Mouse (Mus musculus) liver, embryonic 12.5 days (tissue): ENCODE data around the gene Tspan11. TPM values are rescaled to one million over a fixed set of nuclear protein-coding genes. Genes with fewer than 3 reads are reported as not detected.

Source experiments
- ATAC-seq: fragments of 200-750 bp; cut with Nextera tagmentation; 2 replicates; pipeline ENCODE4 v1.8.0; 2017; ENCODE audit warnings: moderate number of reproducible peaks, mild to moderate bottlenecking, moderate library complexity
- H3K27ac ChIP-seq: fragments of 300-500 bp; sonication (generic); 2 replicates; pipeline ENCODE4 v1.5.1; 2016; ENCODE audit warnings: mild to moderate bottlenecking
- H3K27me3 ChIP-seq: fragments of 300-500 bp; sonication (generic); replicated peaks from 2 replicates; pipeline ENCODE4 v1.6.1; 2016; ENCODE audit warnings: mild to moderate bottlenecking, moderate library complexity
- H3K36me3 ChIP-seq: fragments of 300-500 bp; sonication (generic); 2 replicates; pipeline ENCODE4 v1.6.1; 2016; ENCODE audit warnings: mild to moderate bottlenecking, moderate library complexity
- H3K4me1 ChIP-seq: fragments of 300-500 bp; sonication (generic); 2 replicates; pipeline ENCODE4 v1.6.1; 2016
- H3K4me2 ChIP-seq: fragments of 300-500 bp; sonication (generic); 2 replicates; pipeline ENCODE4 v1.6.1; 2016; ENCODE audit warnings: mild to moderate bottlenecking, moderate library complexity
- H3K4me3 ChIP-seq: fragments of 300-500 bp; sonication (generic); 2 replicates; pipeline ENCODE4 v1.5.1; 2016; ENCODE audit warnings: mild to moderate bottlenecking, moderate library complexity
- H3K9ac ChIP-seq: fragments of 300-500 bp; sonication (generic); 2 replicates; pipeline ENCODE4 v1.6.1; 2016; ENCODE audit warnings: mild to moderate bottlenecking, moderate library complexity
- H3K9me3 ChIP-seq: fragments of 300-500 bp; sonication (generic); replicated peaks from 2 replicates; pipeline ENCODE4 v1.6.1; 2016; ENCODE audit warnings: mild to moderate bottlenecking, moderate library complexity
- WGBS: fragments of 180-500 bp; shearing (Covaris S2); methylation state at CpG from one replicate; pipeline ENCODE4 v1.1.7; 2016; ENCODE audit not compliant: insufficient replicate concordance; 5-methylcytosine and 5-hydroxymethylcytosine counted together
- polyA plus RNA-seq: library from polyadenylated mRNA; unstranded; fragments of >200 nt; fragmentation: Nextera tagmentation; extraction: Ambion mirVana; gene quantifications from 2 replicates; pipeline ENCODE4 v1.2.1, GENCODE M21; 2016

Gene Tspan11
- polyA plus RNA-seq, 1 experiment from 2014 or later = 0.43 TPM

- WGBS = 65% methylated on average over 9 of the region's 9 CpGs
- no peak for ATAC-seq
Observed at GRCm38 (mm10) chr6:127948656-127949055, 61.3 kb downstream of the Tspan11 start.

GRCm38 (mm10) chr6:127949885-127950284 is 62.5 kb downstream of the Tspan11 start:
- no peaks in the 10 kb centered on the region for H3K27me3 ChIP-seq
- WGBS = 60% methylated on average over 7 of the region's 7 CpGs

More at GRCm38 (mm10) chr6:127948656-127949055, 61.3 kb downstream of the Tspan11 start:
- Histone ChIP-seq H3K9ac (no peak overlapping the region), H3K4me2 (no peak overlapping the region), H3K27me3 (no peaks in the 10 kb centered on the region), H3K4me3 (no peak overlapping the region), H3K27ac (no peak overlapping the region), H3K4me1 (no peaks in the 10 kb centered on the region), H3K36me3 (no peaks in the 10 kb centered on the region), H3K9me3 (no peaks in the 10 kb centered on the region)

GRCm38 (mm10) chr6:127953071-127953470 is 65.7 kb downstream of the Tspan11 start:
- Histone ChIP-seq H3K4me3 (no peak overlapping the region), H3K27me3 (no peaks in the 10 kb centered on the region), H3K4me1 (no peaks in the 10 kb centered on the region), H3K36me3 (no peaks in the 10 kb centered on the region), H3K4me2 (no peak overlapping the region), H3K27ac (no peak overlapping the region), H3K9ac (no peak overlapping the region), H3K9me3 (no peaks in the 10 kb centered on the region)
- WGBS = 57% methylated on average over 4 of the region's 4 CpGs
- no peak for ATAC-seq

More at GRCm38 (mm10) chr6:127949885-127950284, 62.5 kb downstream of the Tspan11 start:
- Histone ChIP-seq H3K4me2 (no peak overlapping the region), H3K4me3 (no peak overlapping the region), H3K9ac (no peak overlapping the region), H3K4me1 (no peaks in the 10 kb centered on the region), H3K9me3 (no peaks in the 10 kb centered on the region), H3K36me3 (no peaks in the 10 kb centered on the region), H3K27ac (no peak overlapping the region)
- no peak for ATAC-seq

DNA sequence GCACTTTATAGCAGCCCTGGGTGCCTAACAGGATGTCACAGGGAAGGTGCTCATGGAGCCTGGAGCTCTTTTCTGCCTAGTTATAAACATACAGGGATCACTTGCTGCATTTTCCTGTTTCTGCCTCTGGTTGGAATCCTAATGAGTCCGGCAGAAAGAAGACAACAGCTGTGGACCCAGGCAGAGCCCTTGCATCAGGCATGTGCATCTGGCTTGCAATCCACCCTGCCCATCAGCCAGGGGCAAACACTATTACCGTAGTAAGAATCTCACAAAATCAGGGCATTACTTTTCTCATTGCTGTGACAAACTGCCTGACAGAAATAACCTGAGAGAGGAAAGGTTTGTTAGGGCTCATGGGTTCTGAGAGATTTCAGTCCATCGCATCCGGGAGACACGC is 68.8 kb downstream of the Tspan11 start:
- H3K4me1 ChIP-seq = no peaks in the 10 kb centered on the region
- no peaks in the 10 kb centered on the region for H3K27me3 ChIP-seq
- H3K27ac ChIP-seq = no peak overlapping the region
- H3K4me2 ChIP-seq = no peak overlapping the region
- H3K9me3 ChIP-seq = no peaks in the 10 kb centered on the region
- no peak for ATAC-seq
- WGBS = 53% methylated on average over 5 of the region's 5 CpGs
- no peaks in the 10 kb centered on the region for H3K36me3 ChIP-seq
- H3K9ac ChIP-seq = no peak overlapping the region
- H3K4me3 ChIP-seq = no peak overlapping the region

GRCm38 (mm10) chr6:127960203-127960602 is 72.8 kb downstream of the Tspan11 start:
- 83% methylated on average over 1 of the region's 1 CpGs for WGBS
- no peaks in the 10 kb centered on the region for H3K27me3 ChIP-seq
- no peak overlapping the region for H3K4me3 ChIP-seq
- H3K36me3 ChIP-seq = peaks cover 19% of the 10 kb centered on the region; the same call in 1 of the 2 replicates
- H3K4me1 ChIP-seq = no peaks in the 10 kb centered on the region
- no peak overlapping the region for H3K9ac ChIP-seq
- no peaks in the 10 kb centered on the region for H3K9me3 ChIP-seq
- no peak overlapping the region for H3K27ac ChIP-seq
- no peak overlapping the region for H3K4me2 ChIP-seq
- no peak for ATAC-seq

DNA sequence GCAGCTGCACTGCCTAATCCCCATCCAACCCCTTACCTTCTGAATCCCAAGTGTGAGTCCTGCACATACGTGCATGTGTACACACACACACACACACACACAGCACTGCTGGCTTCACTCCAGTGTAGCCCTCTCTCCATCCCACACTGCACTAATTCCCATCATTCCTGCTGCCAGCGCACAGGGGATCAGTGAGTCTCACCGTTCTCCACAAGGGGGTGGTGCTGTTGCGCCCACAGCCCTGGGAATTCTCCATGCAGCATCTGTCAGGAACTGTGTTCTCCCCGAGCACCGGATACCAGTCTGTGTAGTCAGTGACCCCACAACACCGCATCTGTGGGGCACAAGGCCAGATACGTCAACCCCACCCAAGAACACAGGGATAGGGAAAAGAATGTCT is 78.1 kb downstream of the Tspan11 start:
- H3K9me3 ChIP-seq = no peaks in the 10 kb centered on the region
- H3K27ac ChIP-seq = no peak overlapping the region
- H3K4me2 ChIP-seq = no peak overlapping the region
- no peaks in the 10 kb centered on the region for H3K27me3 ChIP-seq
- H3K9ac ChIP-seq = no peak overlapping the region
- no peaks in the 10 kb centered on the region for H3K4me1 ChIP-seq
- 57% methylated on average over 8 of the region's 8 CpGs for WGBS
- H3K4me3 ChIP-seq = no peak overlapping the region
- peaks cover 25% of the 10 kb centered on the region; the same call in 1 of the 2 replicates for H3K36me3 ChIP-seq
- ATAC-seq = no peak

DNA sequence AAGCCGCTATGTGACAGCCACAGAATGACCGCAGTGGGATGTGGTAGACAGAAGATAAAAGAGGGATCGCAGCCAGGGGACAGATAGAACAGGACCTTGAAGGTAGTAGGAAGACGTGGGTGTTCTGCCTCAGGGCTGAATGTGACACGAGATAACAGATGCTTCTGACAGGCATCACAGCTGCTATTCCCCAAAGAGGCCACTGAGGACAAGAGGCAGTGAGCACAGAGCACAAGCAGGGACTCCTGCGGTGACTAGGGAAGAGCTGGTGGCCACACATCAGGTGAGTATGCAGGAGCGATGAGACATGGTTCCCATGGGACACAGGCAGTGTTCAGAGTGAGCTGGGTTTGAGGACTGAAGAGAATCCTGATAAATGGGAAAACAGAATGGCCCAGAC is 82.3 kb downstream of the Tspan11 start:
- Histone ChIP-seq H3K27ac (no peak overlapping the region), H3K4me3 (no peak overlapping the region), H3K9me3 (no peaks in the 10 kb centered on the region), H3K27me3 (no peaks in the 10 kb centered on the region), H3K4me1 (no peaks in the 10 kb centered on the region), H3K36me3 (0 out of 2 replicates have a peak, but pooled peaks cover 11% of the 10 kb centered on the region), H3K9ac (no peak overlapping the region), H3K4me2 (no peak overlapping the region)
- 26% methylated on average over 7 of the region's 7 CpGs for WGBS
- no peak for ATAC-seq

DNA sequence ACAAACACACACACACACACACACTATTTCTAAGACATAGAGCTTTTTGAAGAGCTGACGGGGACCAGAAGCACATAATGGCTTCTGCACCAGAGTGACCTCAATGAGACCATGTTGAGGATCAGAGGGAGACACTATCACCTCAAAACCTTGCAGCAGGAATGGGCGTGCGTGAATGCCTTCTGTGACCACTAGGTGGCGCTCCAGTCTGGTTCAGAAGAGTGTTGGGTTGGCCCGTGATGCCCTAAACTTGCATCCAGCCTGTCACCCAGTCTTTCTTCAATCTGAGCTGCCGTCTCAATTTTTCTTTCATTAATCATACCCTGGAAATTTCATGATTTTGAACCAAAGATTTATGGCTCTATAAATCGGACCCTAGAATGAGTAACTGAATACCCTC is 82.7 kb downstream of the Tspan11 start:
- Histone ChIP-seq H3K27ac (no peak overlapping the region), H3K27me3 (no peaks in the 10 kb centered on the region), H3K4me2 (no peak overlapping the region), H3K4me1 (no peaks in the 10 kb centered on the region), H3K9ac (no peak overlapping the region), H3K4me3 (no peak overlapping the region), H3K9me3 (no peaks in the 10 kb centered on the region), H3K36me3 (0 out of 2 replicates have a peak, but pooled peaks cover 7% of the 10 kb centered on the region)
- 6% methylated on average over 7 of the region's 7 CpGs for WGBS
- no peak for ATAC-seq

- no peak overlapping the region for H3K4me3 ChIP-seq
- H3K36me3 ChIP-seq = 0 out of 2 replicates have a peak, but pooled peaks cover 3% of the 10 kb centered on the region
- 49% methylated on average over 5 of the region's 5 CpGs for WGBS
- no peak overlapping the region for H3K27ac ChIP-seq
- no peaks in the 10 kb centered on the region for H3K9me3 ChIP-seq
- no peak overlapping the region for H3K9ac ChIP-seq
- no peak overlapping the region for H3K4me2 ChIP-seq
- no peaks in the 10 kb centered on the region for H3K4me1 ChIP-seq
- ATAC-seq = no peak
- no peaks in the 10 kb centered on the region for H3K27me3 ChIP-seq
Observed at GRCm38 (mm10) chr6:127970848-127971247, 83.5 kb downstream of the Tspan11 start.

DNA sequence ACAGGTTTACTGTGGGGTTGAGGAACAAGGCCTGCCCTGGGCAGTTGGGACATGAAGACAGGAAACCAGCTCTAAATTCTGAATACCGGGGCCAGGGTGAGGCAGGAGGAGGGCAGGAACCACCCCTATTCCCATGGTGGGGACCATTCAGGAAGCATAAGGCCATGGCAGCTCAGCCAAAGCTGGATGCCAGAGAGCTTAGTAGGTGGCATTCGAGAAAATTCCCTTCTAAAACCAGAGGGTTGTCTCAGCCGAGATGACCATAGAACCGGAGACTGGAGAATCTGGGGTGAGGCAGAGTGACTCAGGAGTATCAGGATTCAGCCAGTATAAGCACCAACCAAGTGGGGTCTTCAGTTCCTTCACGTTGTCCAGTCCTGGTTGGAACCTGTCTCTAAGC is 84.5 kb downstream of the Tspan11 start:
- Histone ChIP-seq H3K27ac (no peak overlapping the region), H3K4me1 (no peaks in the 10 kb centered on the region), H3K27me3 (no peaks in the 10 kb centered on the region), H3K4me2 (no peak overlapping the region), H3K9ac (no peak overlapping the region), H3K4me3 (no peak overlapping the region), H3K36me3 (no peaks in the 10 kb centered on the region), H3K9me3 (no peaks in the 10 kb centered on the region)
- ATAC-seq = no peak
- 62% methylated on average over 5 of the region's 5 CpGs for WGBS

DNA sequence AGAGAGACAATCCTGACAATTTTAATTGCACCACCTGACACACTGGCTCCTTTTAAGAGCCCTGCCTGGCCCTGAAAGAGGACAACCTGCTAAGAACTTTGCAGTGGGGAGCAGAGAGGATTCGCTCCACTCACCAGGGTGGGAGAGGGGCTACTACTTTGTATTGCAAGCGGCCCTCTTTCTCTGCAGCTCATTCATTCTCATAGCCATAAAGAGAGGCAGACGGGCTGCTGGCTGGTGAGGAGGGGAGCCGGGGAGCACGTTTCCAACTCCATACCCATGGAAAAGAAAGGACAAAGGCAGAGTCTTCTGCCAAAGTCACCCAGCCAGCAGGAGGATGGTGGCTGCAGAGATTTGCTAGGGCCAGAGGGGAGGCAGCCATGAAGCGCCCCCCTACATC is 86.2 kb downstream of the Tspan11 start:
- Histone ChIP-seq H3K9ac (no peak overlapping the region), H3K27ac (no peak overlapping the region), H3K4me2 (no peak overlapping the region), H3K27me3 (no peaks in the 10 kb centered on the region), H3K4me1 (no peaks in the 10 kb centered on the region), H3K9me3 (no peaks in the 10 kb centered on the region), H3K36me3 (no peaks in the 10 kb centered on the region), H3K4me3 (no peak overlapping the region)
- 65% methylated on average over 6 of the region's 6 CpGs for WGBS
- ATAC-seq = no peak

- no peak overlapping the region for H3K9ac ChIP-seq
- no peak overlapping the region for H3K4me3 ChIP-seq
- no peaks in the 10 kb centered on the region for H3K4me1 ChIP-seq
- no peak overlapping the region for H3K4me2 ChIP-seq
- ATAC-seq = no peak
- WGBS = 66% methylated on average over 9 of the region's 9 CpGs
- H3K9me3 ChIP-seq = no peaks in the 10 kb centered on the region
- no peaks in the 10 kb centered on the region for H3K36me3 ChIP-seq
- H3K27me3 ChIP-seq = no peaks in the 10 kb centered on the region
- H3K27ac ChIP-seq = no peak overlapping the region
Observed at GRCm38 (mm10) chr6:127974000-127974399, 86.6 kb downstream of the Tspan11 start.

- no peak overlapping the region for H3K27ac ChIP-seq
- H3K27me3 ChIP-seq = no peaks in the 10 kb centered on the region
- no peaks in the 10 kb centered on the region for H3K4me1 ChIP-seq
- no peak overlapping the region for H3K4me3 ChIP-seq
- H3K36me3 ChIP-seq = no peaks in the 10 kb centered on the region
- no peaks in the 10 kb centered on the region for H3K9me3 ChIP-seq
- ATAC-seq = no peak
- H3K4me2 ChIP-seq = no peak overlapping the region
- 59% methylated on average over 6 of the region's 6 CpGs for WGBS
- no peak overlapping the region for H3K9ac ChIP-seq
Observed at GRCm38 (mm10) chr6:127976695-127977094, 89.3 kb downstream of the Tspan11 start.
